ENCODE assay signal across 23 mouse cellular contexts in genomic region chr10:111458088-111458487, GRCm38 (mm10). TPM values are rescaled to one million over a fixed set of nuclear protein-coding genes. Genes with fewer than 3 reads are reported as not detected.
DNase-seq lines count a peak whose midpoint lies in the region; ATAC-seq and TF ChIP-seq lines count a peak whose summit lies in the region.
"Had no signal": no experiment of that assay in that cellular context is flagged by ENCODE, and none has a peak within 500 bp of the region (broad histone marks: within the 10 kb centered on the region; RNA-seq: fewer than 3 reads in every experiment).

No protein-coding gene starts in this region.

- no peak for DNase-seq in forebrain, postnatal 0 days
- DNase-seq in midbrain, embryonic 11.5 days (ENCODE audit: low spot score, missing footprints), result peak; percentile 28
- no peak for DNase-seq in embryo, embryonic 10.5 days (ENCODE audit: low spot score)
- DNase-seq: adrenal gland, adult 8-10 months; adrenal gland, postnatal 14 days; adrenal gland, postnatal 36 days; cerebellum, adult 11-12 months; cerebellum, adult 2 months; cerebellum, adult 9-10 months; cerebellum, postnatal 10 days; cerebellum, postnatal 25 days; embryo, embryonic 11 days had no signal

- no peaks in the 10 kb centered on the region for H3K27me3 ChIP-seq in forebrain, postnatal 0 days (ENCODE audit: insufficient read depth, low read length)
- H3K27me3 ChIP-seq in forebrain, embryonic 13.5 days, result no peaks in the 10 kb centered on the region
- no peaks in the 10 kb centered on the region for H3K27me3 ChIP-seq in midbrain, embryonic 11.5 days (ENCODE audit: control insufficient read depth, insufficient read depth, low read length)
- no peaks in the 10 kb centered on the region for H3K27me3 ChIP-seq in midbrain, embryonic 15.5 days (replicated peaks)
- H3K27me3 ChIP-seq: embryonic facial prominence, embryonic 12.5 days; embryonic facial prominence, embryonic 15.5 days; forebrain, embryonic 12.5 days; forebrain, embryonic 15.5 days had no signal

- no peak for TF ChIP-seq CTCF in forebrain, postnatal 0 days (IDR thresholded peaks at IDR 0.05; ENCODE audit: low read depth)

- no peak overlapping the region for H3K4me3 ChIP-seq in forebrain, postnatal 0 days (ENCODE audit: low read depth, low read length)
- no peak overlapping the region for H3K4me3 ChIP-seq in forebrain, embryonic 13.5 days
- no peak overlapping the region for H3K4me3 ChIP-seq in midbrain, embryonic 11.5 days (ENCODE audit: low read depth, low read length)
- no peak overlapping the region for H3K4me3 ChIP-seq in midbrain, embryonic 15.5 days
- H3K4me3 ChIP-seq: embryonic facial prominence, embryonic 12.5 days; embryonic facial prominence, embryonic 15.5 days; erythroblast, embryonic 14.5 days; forebrain, embryonic 10.5 days; forebrain, embryonic 12.5 days; forebrain, embryonic 15.5 days had no signal

- H3K27ac ChIP-seq in forebrain, postnatal 0 days (ENCODE audit: low read depth, low read length), result no peak overlapping the region
- no peak overlapping the region for H3K27ac ChIP-seq in forebrain, embryonic 13.5 days
- no peak overlapping the region for H3K27ac ChIP-seq in midbrain, embryonic 11.5 days (ENCODE audit: low read depth, low read length)
- no peak overlapping the region for H3K27ac ChIP-seq in midbrain, embryonic 15.5 days
- H3K27ac ChIP-seq: embryonic facial prominence, embryonic 12.5 days; embryonic facial prominence, embryonic 15.5 days; forebrain, embryonic 10.5 days; forebrain, embryonic 15.5 days had no signal

- H3K36me3 ChIP-seq in forebrain, postnatal 0 days (ENCODE audit: insufficient read depth), result no peaks in the 10 kb centered on the region
- H3K36me3 ChIP-seq in forebrain, embryonic 13.5 days (ENCODE audit: poor library complexity, severe bottlenecking), result no peaks in the 10 kb centered on the region
- no peaks in the 10 kb centered on the region for H3K36me3 ChIP-seq in midbrain, embryonic 11.5 days (ENCODE audit: control insufficient read depth, insufficient read depth, low read length)
- H3K36me3 ChIP-seq in midbrain, embryonic 15.5 days (replicated peaks), result no peaks in the 10 kb centered on the region
- H3K36me3 ChIP-seq: embryonic facial prominence, embryonic 12.5 days; embryonic facial prominence, embryonic 15.5 days; forebrain, embryonic 10.5 days; forebrain, embryonic 12.5 days; forebrain, embryonic 15.5 days; G1E had no signal

- WGBS in forebrain, postnatal 0 days, result 37% methylated on average over 7 of the region's 7 CpGs
- WGBS in forebrain, embryonic 13.5 days, result 47% methylated on average over 7 of the region's 7 CpGs
- WGBS in midbrain, embryonic 11.5 days, result 76% methylated on average over 7 of the region's 7 CpGs
- WGBS in midbrain, embryonic 15.5 days, result 67% methylated on average over 7 of the region's 7 CpGs

- ATAC-seq in forebrain, postnatal 0 days, result peak; percentile 18; the same call in 1 of the 2 replicates
- ATAC-seq in forebrain, embryonic 13.5 days, result no peak
- no peak for ATAC-seq in midbrain, embryonic 11.5 days (ENCODE audit: low FRiP score)
- no peak for ATAC-seq in midbrain, embryonic 15.5 days (replicated peaks)
- ATAC-seq: activated CD4-positive, CD25-positive, alpha-beta regulatory T cell, adult 4 months; forebrain, embryonic 15.5 days; Patski had no signal

- no peaks in the 10 kb centered on the region for H3K9me3 ChIP-seq in forebrain, postnatal 0 days (ENCODE audit: low read length)
- no peaks in the 10 kb centered on the region for H3K9me3 ChIP-seq in forebrain, embryonic 13.5 days (replicated peaks)
- no peaks in the 10 kb centered on the region for H3K9me3 ChIP-seq in midbrain, embryonic 11.5 days (ENCODE audit: control insufficient read depth, low read length)
- no peaks in the 10 kb centered on the region for H3K9me3 ChIP-seq in midbrain, embryonic 15.5 days
- H3K9me3 ChIP-seq: embryonic facial prominence, embryonic 12.5 days; embryonic facial prominence, embryonic 15.5 days; forebrain, embryonic 10.5 days; forebrain, embryonic 12.5 days; forebrain, embryonic 15.5 days; G1E had no signal

- H3K4me1 ChIP-seq in forebrain, postnatal 0 days (ENCODE audit: insufficient read depth), result no peaks in the 10 kb centered on the region
- peaks cover 15% of the 10 kb centered on the region; the same call in 1 of the 2 replicates for H3K4me1 ChIP-seq in forebrain, embryonic 13.5 days
- peaks cover 6% of the 10 kb centered on the region; the same call in 1 of the 2 replicates for H3K4me1 ChIP-seq in midbrain, embryonic 11.5 days (ENCODE audit: control insufficient read depth, insufficient read depth, low read length)
- 0 out of 2 replicates have a peak, but pooled peaks cover 3% of the 10 kb centered on the region for H3K4me1 ChIP-seq in midbrain, embryonic 15.5 days
- H3K4me1 ChIP-seq: embryonic facial prominence, embryonic 15.5 days; forebrain, embryonic 15.5 days had no signal

- H3K4me2 ChIP-seq in forebrain, postnatal 0 days (ENCODE audit: low read depth), result no peak overlapping the region
- no peak overlapping the region for H3K4me2 ChIP-seq in forebrain, embryonic 13.5 days
- H3K4me2 ChIP-seq in midbrain, embryonic 11.5 days, result no peak overlapping the region
- H3K4me2 ChIP-seq in midbrain, embryonic 15.5 days, result no peak overlapping the region
- H3K4me2 ChIP-seq: embryonic facial prominence, embryonic 12.5 days; embryonic facial prominence, embryonic 15.5 days; forebrain, embryonic 12.5 days; forebrain, embryonic 15.5 days had no signal

- H3K9ac ChIP-seq in forebrain, postnatal 0 days, result no peak overlapping the region
- H3K9ac ChIP-seq in forebrain, embryonic 13.5 days, result no peak overlapping the region
- H3K9ac ChIP-seq in midbrain, embryonic 11.5 days (ENCODE audit: low read length), result no peak overlapping the region
- no peak overlapping the region for H3K9ac ChIP-seq in midbrain, embryonic 15.5 days
- H3K9ac ChIP-seq: embryonic facial prominence, embryonic 12.5 days; embryonic facial prominence, embryonic 15.5 days; forebrain, embryonic 12.5 days; forebrain, embryonic 15.5 days had no signal

RNA-seq across cellular contexts. Expression of gene Nap1l1, which starts 14.9 kb away (rescaled TPM):
- total RNA-seq in forebrain, postnatal 0 days (2014; rRNA removed), result 114 and 121 TPM in 2 replicates
- polyA plus RNA-seq in forebrain, postnatal 0 days (2015; fragmentation: Nextera tagmentation; extraction: Ambion mirVana), result 162 and 189 TPM in 2 replicates
- 313 and 318 TPM in 2 replicates for polyA plus RNA-seq in forebrain, embryonic 13.5 days (2015; fragmentation: Nextera tagmentation; extraction: Ambion mirVana)
- 447 and 449 TPM in 2 replicates for polyA plus RNA-seq in midbrain, embryonic 11.5 days (2014; fragmentation: Nextera tagmentation; extraction: Ambion mirVana)
- polyA plus RNA-seq in midbrain, embryonic 15.5 days (2015; fragmentation: Nextera tagmentation; extraction: Ambion mirVana), result 164 and 167 TPM in 2 replicates

RNA-seq across cellular contexts. Expression of gene Phlda1, which starts 48.0 kb away (rescaled TPM):
- 8.9 and 9.2 TPM in 2 replicates for total RNA-seq in forebrain, postnatal 0 days (2014; rRNA removed)
- 29.3 and 31.3 TPM in 2 replicates for polyA plus RNA-seq in forebrain, postnatal 0 days (2015; fragmentation: Nextera tagmentation; extraction: Ambion mirVana)
- 18.1 and 23.2 TPM in 2 replicates for polyA plus RNA-seq in forebrain, embryonic 13.5 days (2015; fragmentation: Nextera tagmentation; extraction: Ambion mirVana)
- 13.0 and 13.1 TPM in 2 replicates for polyA plus RNA-seq in midbrain, embryonic 11.5 days (2014; fragmentation: Nextera tagmentation; extraction: Ambion mirVana)
- 35.3 and 35.8 TPM in 2 replicates for polyA plus RNA-seq in midbrain, embryonic 15.5 days (2015; fragmentation: Nextera tagmentation; extraction: Ambion mirVana)
